Mouse (Mus musculus) ES-Bruce4 (cell line): Measurements from ENCODE around the gene Cobl. TPM values are rescaled to one million over a fixed set of nuclear protein-coding genes. Genes with fewer than 3 reads are reported as not detected.

Experiments used
- H3K27ac ChIP-seq: 2 replicates; pipeline ENCODE4 v1.5.1; 2012; ENCODE audit warnings: low read length, inconsistent platforms; ENCODE audit not compliant: insufficient read depth
- H3K27me3 ChIP-seq: 2 replicates; pipeline ENCODE4 v1.6.1; 2012; ENCODE audit warnings: mild to moderate bottlenecking, low read length, inconsistent platforms; ENCODE audit not compliant: control insufficient read depth, poor library complexity, insufficient read depth, severe bottlenecking
- H3K36me3 ChIP-seq: 2 replicates; pipeline ENCODE4 v1.6.1; 2012; ENCODE audit warnings: inconsistent platforms, mild to moderate bottlenecking, low read length, moderate library complexity; ENCODE audit not compliant: control insufficient read depth, poor library complexity, insufficient read depth, severe bottlenecking
- H3K4me1 ChIP-seq: one replicate; pipeline ENCODE4 v1.8.1; 2011; ENCODE audit warnings: low read length; ENCODE audit not compliant: control insufficient read depth, insufficient read depth
- H3K4me3 ChIP-seq: 2 replicates; pipeline ENCODE4 v1.5.1; 2011; ENCODE audit warnings: low read depth, mild to moderate bottlenecking, low read length
- H3K9ac ChIP-seq: 2 replicates; pipeline ENCODE4 v1.6.1; 2012; ENCODE audit warnings: low read depth, mild to moderate bottlenecking, inconsistent platforms; ENCODE audit not compliant: poor library complexity, severe bottlenecking
- H3K9me3 ChIP-seq: replicated peaks from 2 replicates; pipeline ENCODE4 v1.6.1; 2012; ENCODE audit warnings: mild to moderate bottlenecking, low read length, inconsistent platforms; ENCODE audit not compliant: control insufficient read depth, poor library complexity, insufficient read depth, severe bottlenecking
- CTCF ChIP-seq: IDR thresholded peaks from one replicate; pipeline ENCODE4 v1.8.1; 2011; ENCODE audit warnings: low read depth, low read length
- EP300 ChIP-seq: IDR thresholded peaks from 2 replicates; pipeline ENCODE4 v1.6.1; 2011; ENCODE audit warnings: low read depth, low read length; ENCODE audit not compliant: insufficient read depth
- POLR2A ChIP-seq: IDR thresholded peaks from one replicate; pipeline ENCODE4 v1.8.1; 2011; ENCODE audit warnings: low read length; ENCODE audit not compliant: insufficient read depth
- polyA plus RNA-seq: library from polyadenylated mRNA; stranded (reverse); fragments of >200 nt; gene quantifications from 2 replicates; pipeline ENCODE4 v1.2.4, GENCODE M21; 2011; ENCODE audit warnings: low read depth; ENCODE audit not compliant: missing spikeins, insufficient read depth, insufficient read length

Gene Cobl
- polyA plus RNA-seq, 1 experiment = 23.2 TPM

- Histone ChIP-seq H3K36me3 (no peaks in the 10 kb centered on the region; the same call in 1 of the 2 replicates), H3K27me3 (no peaks in the 10 kb centered on the region), H3K9ac (no peak overlapping the region), H3K9me3 (no peaks in the 10 kb centered on the region), H3K4me1 (peaks cover 2% of the 10 kb centered on the region), H3K4me3 (no peak overlapping the region), H3K27ac (no peak overlapping the region)
- TF ChIP-seq CTCF (no peak), POLR2A (no peak), EP300 (no peak)
Observed at GRCm38 (mm10) chr11:12458392-12458791, 6.4 kb downstream of the Cobl start.

- H3K9me3 ChIP-seq = no peaks in the 10 kb centered on the region
- H3K27me3 ChIP-seq = no peaks in the 10 kb centered on the region
- no peak overlapping the region for H3K4me3 ChIP-seq
- TF ChIP-seq EP300 = no peak
- no peak for TF ChIP-seq POLR2A
- no peak for TF ChIP-seq CTCF
- no peaks in the 10 kb centered on the region; the same call in none of the 2 replicates for H3K36me3 ChIP-seq
- no peak overlapping the region for H3K27ac ChIP-seq
- no peaks in the 10 kb centered on the region for H3K4me1 ChIP-seq
- no peak overlapping the region for H3K9ac ChIP-seq
Observed at GRCm38 (mm10) chr11:12448101-12448500, 16.7 kb downstream of the Cobl start.

- H3K4me3 ChIP-seq = no peak overlapping the region
- TF ChIP-seq CTCF (no peak), EP300 (no peak), POLR2A (no peak)
- no peaks in the 10 kb centered on the region; the same call in none of the 2 replicates for H3K36me3 ChIP-seq
- H3K9me3 ChIP-seq = no peaks in the 10 kb centered on the region
- H3K27me3 ChIP-seq = no peaks in the 10 kb centered on the region
- H3K27ac ChIP-seq = no peak overlapping the region
- H3K9ac ChIP-seq = no peak overlapping the region
- no peaks in the 10 kb centered on the region for H3K4me1 ChIP-seq
Observed at GRCm38 (mm10) chr11:12445222-12445621, 19.5 kb downstream of the Cobl start.

- Histone ChIP-seq H3K36me3 (no peaks in the 10 kb centered on the region; the same call in none of the 2 replicates), H3K9ac (no peak overlapping the region), H3K4me1 (no peaks in the 10 kb centered on the region), H3K4me3 (no peak overlapping the region), H3K27me3 (no peaks in the 10 kb centered on the region), H3K27ac (no peak overlapping the region), H3K9me3 (no peaks in the 10 kb centered on the region)
- no peak for TF ChIP-seq POLR2A
- TF ChIP-seq CTCF = no peak
- no peak for TF ChIP-seq EP300
Observed at GRCm38 (mm10) chr11:12444215-12444614, 20.5 kb downstream of the Cobl start.

- H3K9me3 ChIP-seq = no peaks in the 10 kb centered on the region
- H3K4me1 ChIP-seq = no peaks in the 10 kb centered on the region
- no peak overlapping the region for H3K9ac ChIP-seq
- no peak overlapping the region for H3K27ac ChIP-seq
- no peak overlapping the region for H3K4me3 ChIP-seq
- no peaks in the 10 kb centered on the region for H3K27me3 ChIP-seq
- no peaks in the 10 kb centered on the region; the same call in none of the 2 replicates for H3K36me3 ChIP-seq
- TF ChIP-seq CTCF (no peak), POLR2A (no peak), EP300 (no peak)
Observed at GRCm38 (mm10) chr11:12443614-12444013, 21.1 kb downstream of the Cobl start.

GRCm38 (mm10) chr11:12443185-12443584 is 21.6 kb downstream of the Cobl start:
- TF ChIP-seq POLR2A = no peak
- TF ChIP-seq EP300 = no peak
- Histone ChIP-seq H3K36me3 (no peaks in the 10 kb centered on the region; the same call in none of the 2 replicates), H3K4me1 (no peaks in the 10 kb centered on the region), H3K27ac (no peak overlapping the region), H3K4me3 (no peak overlapping the region), H3K27me3 (no peaks in the 10 kb centered on the region), H3K9ac (no peak overlapping the region), H3K9me3 (no peaks in the 10 kb centered on the region)
